Mouse (Mus musculus) testis, adult 2 months (tissue): Measurements from ENCODE around the gene Taar8c. TPM values are rescaled to one million over a fixed set of nuclear protein-coding genes. Genes with fewer than 3 reads are reported as not detected.

Source experiments
- H3K27ac ChIP-seq: fragments of 200-500 bp; 2 replicates; pipeline ENCODE4 v1.5.1; 2012; ENCODE audit warnings: low read depth, low read length; ENCODE audit not compliant: control insufficient read depth, insufficient read depth
- H3K27me3 ChIP-seq: fragments of 200-500 bp; 2 replicates; pipeline ENCODE4 v1.6.1; 2012; ENCODE audit warnings: mild to moderate bottlenecking, low read length, moderate library complexity; ENCODE audit not compliant: control insufficient read depth, insufficient read depth
- H3K36me3 ChIP-seq: fragments of 200-500 bp; 2 replicates; pipeline ENCODE4 v1.6.1; 2012; ENCODE audit warnings: mild to moderate bottlenecking, low read length; ENCODE audit not compliant: control insufficient read depth, insufficient read depth
- H3K4me1 ChIP-seq: fragments of 200-500 bp; 2 replicates; pipeline ENCODE4 v1.6.1; 2012; ENCODE audit warnings: low read length; ENCODE audit not compliant: control insufficient read depth, insufficient read depth
- H3K4me3 ChIP-seq: fragments of 200-500 bp; 2 replicates; pipeline ENCODE4 v1.5.1; 2012; ENCODE audit warnings: low read depth, mild to moderate bottlenecking, low read length, moderate library complexity, mixed read lengths; ENCODE audit not compliant: control insufficient read depth
- CTCF ChIP-seq: fragments of 200-500 bp; IDR thresholded peaks from 2 replicates; pipeline ENCODE4 v1.5.1; 2012; ENCODE audit warnings: low read depth, mild to moderate bottlenecking, inconsistent platforms, low read length, moderate library complexity; ENCODE audit not compliant: control insufficient read depth, insufficient read depth, insufficient replicate concordance
- POLR2A ChIP-seq: fragments of 200-500 bp; IDR thresholded peaks from 2 replicates; pipeline ENCODE4 v1.6.1; 2012; ENCODE audit warnings: low read depth, mild to moderate bottlenecking, inconsistent platforms, low read length, moderate library complexity; ENCODE audit not compliant: control insufficient read depth
- polyA plus RNA-seq: library from polyadenylated mRNA; depleted of rRNA; stranded (reverse); fragments of >200 nt; gene quantifications from 2 replicates; pipeline ENCODE4 v1.2.3, GENCODE M21; 2012; rRNA removed

Taar8c gene
- polyA plus RNA-seq, 1 experiment, result not detected

DNA sequence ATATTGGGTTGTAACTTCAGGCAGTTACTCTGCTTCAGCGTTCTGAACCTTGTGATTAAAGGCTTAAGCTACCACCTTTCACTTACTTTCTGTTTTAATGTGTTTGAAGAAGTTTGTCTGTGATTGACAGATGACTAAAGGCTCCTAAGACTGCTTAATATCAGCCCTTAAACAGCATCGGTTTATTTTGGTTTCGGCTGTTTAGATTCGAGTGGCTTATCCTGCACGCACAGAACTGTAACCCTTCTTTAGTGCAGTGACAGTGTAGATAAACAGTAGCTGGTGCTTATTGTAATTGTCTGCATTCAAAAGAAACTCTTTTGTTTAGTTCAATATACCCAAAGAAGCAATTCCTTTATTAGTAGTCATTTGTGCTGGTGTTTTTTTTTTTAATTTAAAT is 49.7 kb downstream of the Taar8c start:
- no peak for TF ChIP-seq POLR2A
- no peak for TF ChIP-seq CTCF
- no peaks in the 10 kb centered on the region for H3K36me3 ChIP-seq
- H3K27ac ChIP-seq, result no peak overlapping the region
- H3K4me3 ChIP-seq, result no peak overlapping the region
- H3K27me3 ChIP-seq, result no peaks in the 10 kb centered on the region
- no peaks in the 10 kb centered on the region for H3K4me1 ChIP-seq

Other genes starting within 250 kb of the Taar8c start
- gene Vnn1, start 207.2 kb downstream of the Taar8c start, polyA plus RNA-seq, result 0.22 and 1.1 TPM in 2 replicates
- not detected in 2 replicates for gene Taar1, start 181.6 kb downstream of the Taar8c start, polyA plus RNA-seq
- gene Taar2, start 163.3 kb downstream of the Taar8c start, polyA plus RNA-seq, result not detected in 2 replicates
- not detected in 2 replicates for gene Taar3, start 152.4 kb downstream of the Taar8c start, polyA plus RNA-seq
- gene Taar4, start 141.4 kb downstream of the Taar8c start, polyA plus RNA-seq, result not detected in 2 replicates
- not detected in 2 replicates for gene Taar5, start 131.2 kb downstream of the Taar8c start, polyA plus RNA-seq
- gene Taar6, start 116.3 kb downstream of the Taar8c start, polyA plus RNA-seq, result not detected in 2 replicates
- gene Taar7a, start 108.4 kb downstream of the Taar8c start, polyA plus RNA-seq, result not detected in 2 replicates
- not detected in 2 replicates for gene Taar7b, start 102.0 kb downstream of the Taar8c start, polyA plus RNA-seq
- gene Taar7d, start 74.7 kb downstream of the Taar8c start, polyA plus RNA-seq, result not detected in 2 replicates
- gene Taar7e, start 64.3 kb downstream of the Taar8c start, polyA plus RNA-seq, result not detected in 2 replicates
- gene Taar7f, start 52.4 kb downstream of the Taar8c start, polyA plus RNA-seq, result not detected in 2 replicates
- not detected in 2 replicates for gene Taar8a, start 25.4 kb downstream of the Taar8c start, polyA plus RNA-seq
- gene Taar8b, start 9.6 kb downstream of the Taar8c start, polyA plus RNA-seq, result not detected in 2 replicates
- not detected in 2 replicates for gene Taar9, start 7.6 kb upstream of the Taar8c start, polyA plus RNA-seq
- 9.8 and 14.9 TPM in 2 replicates for gene Stx7, start 47.4 kb upstream of the Taar8c start, polyA plus RNA-seq
- gene Moxd1, start 121.6 kb upstream of the Taar8c start, polyA plus RNA-seq, result 0.61 and 0.71 TPM in 2 replicates